Mouse (Mus musculus): ENCODE data around the gene Ube3b.

GRCm38 (mm10) chr5:114359586-114359985 is 20.8 kb upstream of the Ube3b start:
- TF ChIP-seq CTCF (IDR thresholded peaks at IDR 0.05; ENCODE audit: extremely low read depth, insufficient read depth, low read length), result no peak
- no peak for TF ChIP-seq POLR2A (IDR thresholded peaks at IDR 0.05; ENCODE audit: extremely low read depth, insufficient read depth, low read length)
